Mouse (Mus musculus): Measurements from ENCODE around the gene Ugt1a1. TPM values are rescaled to one million over a fixed set of nuclear protein-coding genes. Genes with fewer than 3 reads are reported as not detected.
"Not testable (repeated sequence)": the region's sequence is repeated elsewhere in the genome, so short reads cannot be mapped to it uniquely, and the experiment has no call there.

Gene Ugt1a1
- polyA plus RNA-seq, 1 experiment from 2014 or later = not detected

- no peak overlapping the region for H3K27ac ChIP-seq (ENCODE audit: low read length)
- H3K4me2 ChIP-seq (ENCODE audit: low read length) = no peak overlapping the region
- H3K27me3 ChIP-seq (replicated peaks; ENCODE audit: control insufficient read depth, insufficient read depth, low read length) = no peaks in the 10 kb centered on the region
- H3K4me1 ChIP-seq (replicated peaks; ENCODE audit: control insufficient read depth, insufficient read depth, low read length) = no peaks in the 10 kb centered on the region
- ATAC-seq = no peak
- H3K4me3 ChIP-seq (replicated peaks; ENCODE audit: low read length) = no peak overlapping the region
- no peaks in the 10 kb centered on the region for H3K36me3 ChIP-seq (ENCODE audit: control insufficient read depth, insufficient read depth)
- no peak overlapping the region for H3K9ac ChIP-seq (replicated peaks; ENCODE audit: low read depth, low read length)
- peaks cover 57% of the 10 kb centered on the region for H3K9me3 ChIP-seq (ENCODE audit: control insufficient read depth, low read length)
- WGBS = 54% methylated on average over 2 of the region's 2 CpGs
These were observed 4.8 kb downstream of the Ugt1a1 start for GRCm38 (mm10) chr1:88216551-88216950.

DNA sequence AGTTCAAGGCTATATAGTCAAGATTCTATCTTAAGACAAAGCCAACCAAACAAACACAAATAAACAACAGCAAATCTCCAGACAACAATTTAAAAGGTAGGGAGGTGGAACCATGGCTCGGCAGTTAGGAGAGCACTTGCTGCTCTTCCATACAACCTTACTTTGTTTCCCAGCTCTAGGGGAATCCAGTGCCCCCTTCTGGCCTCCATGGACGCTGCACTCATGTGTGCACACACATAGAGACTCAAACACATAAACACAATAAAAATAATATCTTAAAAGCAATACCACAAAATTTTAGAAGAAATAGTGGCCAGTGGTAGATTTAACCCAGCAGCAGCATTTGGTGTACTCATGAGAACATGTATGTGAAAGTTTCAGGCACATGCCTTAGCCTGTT, 5.4 kb downstream of the Ugt1a1 start:
- Histone ChIP-seq H3K36me3 (ENCODE audit: control insufficient read depth, insufficient read depth) (no peaks in the 10 kb centered on the region), H3K27me3 (replicated peaks; ENCODE audit: control insufficient read depth, insufficient read depth, low read length) (no peaks in the 10 kb centered on the region), H3K9ac (replicated peaks; ENCODE audit: low read depth, low read length) (no peak overlapping the region), H3K27ac (ENCODE audit: low read length) (no peak overlapping the region), H3K4me2 (ENCODE audit: low read length) (no peak overlapping the region), H3K4me1 (replicated peaks; ENCODE audit: control insufficient read depth, insufficient read depth, low read length) (no peaks in the 10 kb centered on the region), H3K4me3 (replicated peaks; ENCODE audit: low read length) (no peak overlapping the region), H3K9me3 (ENCODE audit: control insufficient read depth, low read length) (peaks cover 53% of the 10 kb centered on the region)
- 67% methylated on average over 2 of the region's 2 CpGs for WGBS
- ATAC-seq = no peak

DNA sequence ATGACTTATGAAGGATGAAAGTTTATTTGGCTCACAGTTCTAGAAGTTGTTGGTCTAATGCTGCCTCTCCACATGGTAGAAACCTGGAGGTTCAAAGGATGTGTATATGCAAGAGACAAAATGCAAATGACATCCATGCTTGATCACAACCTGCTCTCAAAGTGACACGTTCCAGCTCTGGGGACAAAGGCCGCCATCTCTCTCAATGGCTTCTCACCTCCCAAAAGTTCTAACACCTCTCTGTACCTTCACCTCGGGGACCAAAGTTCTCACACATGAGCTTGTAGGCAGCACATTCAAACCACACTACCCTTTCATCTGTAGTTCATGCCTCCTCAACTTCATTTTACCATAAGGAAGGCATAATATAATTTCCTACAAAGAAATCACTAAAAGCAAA, 5.8 kb downstream of the Ugt1a1 start:
- Histone ChIP-seq H3K36me3 (ENCODE audit: control insufficient read depth, insufficient read depth) (no peaks in the 10 kb centered on the region), H3K4me3 (replicated peaks; ENCODE audit: low read length) (no peak overlapping the region), H3K27me3 (replicated peaks; ENCODE audit: control insufficient read depth, insufficient read depth, low read length) (no peaks in the 10 kb centered on the region), H3K4me1 (replicated peaks; ENCODE audit: control insufficient read depth, insufficient read depth, low read length) (no peaks in the 10 kb centered on the region), H3K9me3 (ENCODE audit: control insufficient read depth, low read length) (peaks cover 50% of the 10 kb centered on the region), H3K4me2 (ENCODE audit: low read length) (no peak overlapping the region), H3K27ac (ENCODE audit: low read length) (no peak overlapping the region), H3K9ac (replicated peaks; ENCODE audit: low read depth, low read length) (no peak overlapping the region)
- ATAC-seq = no peak
- 39% methylated on average over 3 of the region's 3 CpGs for WGBS

DNA sequence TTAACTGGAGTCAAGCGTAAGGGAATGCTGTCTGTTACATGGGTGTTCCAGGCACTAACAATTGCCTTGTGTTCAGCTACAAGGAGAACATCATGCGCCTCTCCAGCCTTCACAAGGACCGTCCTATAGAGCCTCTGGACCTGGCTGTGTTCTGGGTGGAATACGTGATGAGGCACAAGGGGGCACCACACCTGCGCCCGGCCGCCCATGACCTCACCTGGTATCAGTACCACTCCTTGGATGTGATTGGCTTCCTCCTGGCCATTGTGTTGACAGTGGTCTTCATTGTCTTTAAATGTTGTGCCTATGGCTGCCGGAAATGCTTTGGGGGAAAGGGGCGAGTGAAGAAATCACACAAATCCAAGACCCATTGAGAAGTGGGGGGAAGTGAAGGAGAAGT, 6.3 kb downstream of the Ugt1a1 start:
- no peak overlapping the region for H3K4me2 ChIP-seq (ENCODE audit: low read length)
- H3K27ac ChIP-seq (ENCODE audit: low read length) = no peak overlapping the region
- H3K9ac ChIP-seq (replicated peaks; ENCODE audit: low read depth, low read length) = no peak overlapping the region
- H3K36me3 ChIP-seq (ENCODE audit: control insufficient read depth, insufficient read depth) = no peaks in the 10 kb centered on the region
- H3K4me3 ChIP-seq (replicated peaks; ENCODE audit: low read length) = no peak overlapping the region
- peaks cover 45% of the 10 kb centered on the region for H3K9me3 ChIP-seq (ENCODE audit: control insufficient read depth, low read length)
- 75% methylated on average over 9 of the region's 9 CpGs for WGBS
- no peak for ATAC-seq
- no peaks in the 10 kb centered on the region for H3K27me3 ChIP-seq (replicated peaks; ENCODE audit: control insufficient read depth, insufficient read depth, low read length)
- no peaks in the 10 kb centered on the region for H3K4me1 ChIP-seq (replicated peaks; ENCODE audit: control insufficient read depth, insufficient read depth, low read length)

DNA sequence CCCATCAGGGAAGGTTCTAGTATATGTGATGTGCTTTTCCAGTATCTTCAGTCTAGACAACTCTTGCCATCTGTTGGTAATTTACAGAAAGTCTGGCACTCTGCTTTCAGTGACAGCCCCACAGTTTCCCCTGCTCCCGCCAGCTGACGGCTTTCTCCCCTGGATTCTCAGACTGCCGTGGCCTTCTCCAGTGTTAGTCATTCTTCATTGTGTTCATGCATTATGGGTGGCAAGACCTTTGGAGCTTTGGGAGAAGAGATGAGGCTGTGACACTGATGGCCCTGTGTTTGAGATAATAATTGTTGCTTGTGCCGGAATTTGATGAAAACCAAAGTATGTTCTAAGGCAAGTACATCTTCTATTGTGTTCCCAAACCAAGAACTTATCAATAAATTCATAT, 6.8 kb downstream of the Ugt1a1 start:
- H3K4me3 ChIP-seq (replicated peaks; ENCODE audit: low read length) = no peak overlapping the region
- H3K4me1 ChIP-seq (replicated peaks; ENCODE audit: control insufficient read depth, insufficient read depth, low read length) = no peaks in the 10 kb centered on the region
- no peak for ATAC-seq
- no peaks in the 10 kb centered on the region for H3K27me3 ChIP-seq (replicated peaks; ENCODE audit: control insufficient read depth, insufficient read depth, low read length)
- no peak overlapping the region for H3K27ac ChIP-seq (ENCODE audit: low read length)
- H3K9me3 ChIP-seq (ENCODE audit: control insufficient read depth, low read length) = peaks cover 40% of the 10 kb centered on the region
- WGBS = 50% methylated on average over 4 of the region's 4 CpGs
- no peak overlapping the region for H3K9ac ChIP-seq (replicated peaks; ENCODE audit: low read depth, low read length)
- no peak overlapping the region for H3K4me2 ChIP-seq (ENCODE audit: low read length)
- no peaks in the 10 kb centered on the region for H3K36me3 ChIP-seq (ENCODE audit: control insufficient read depth, insufficient read depth)

DNA sequence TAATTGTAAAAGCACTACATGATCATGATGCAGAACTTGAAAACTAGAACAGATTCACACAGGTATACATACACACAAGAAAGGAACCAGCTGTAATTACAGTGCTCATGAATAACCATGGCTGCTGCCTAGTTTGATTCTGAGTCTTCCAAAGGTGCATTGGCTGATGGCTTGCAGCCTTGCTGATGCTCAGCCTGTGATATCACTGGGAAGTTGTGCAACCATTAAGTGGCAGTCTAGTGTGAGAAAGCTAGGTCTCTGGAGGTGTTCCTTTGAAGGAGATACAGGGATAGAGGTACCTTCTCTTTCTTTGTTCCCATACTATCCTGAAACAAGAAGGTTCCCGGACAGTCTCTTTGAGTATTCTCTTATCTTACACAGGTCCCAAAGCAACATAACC, 7.3 kb downstream of the Ugt1a1 start:
- Histone ChIP-seq H3K4me1 (replicated peaks; ENCODE audit: control insufficient read depth, insufficient read depth, low read length) (no peaks in the 10 kb centered on the region), H3K27me3 (replicated peaks; ENCODE audit: control insufficient read depth, insufficient read depth, low read length) (no peaks in the 10 kb centered on the region), H3K36me3 (ENCODE audit: control insufficient read depth, insufficient read depth) (no peaks in the 10 kb centered on the region), H3K27ac (ENCODE audit: low read length) (no peak overlapping the region), H3K9ac (replicated peaks; ENCODE audit: low read depth, low read length) (no peak overlapping the region), H3K4me2 (ENCODE audit: low read length) (no peak overlapping the region), H3K4me3 (replicated peaks; ENCODE audit: low read length) (no peak overlapping the region), H3K9me3 (ENCODE audit: control insufficient read depth, low read length) (peaks cover 35% of the 10 kb centered on the region)
- 22% methylated on average over 1 of the region's 1 CpGs for WGBS
- no peak for ATAC-seq

DNA sequence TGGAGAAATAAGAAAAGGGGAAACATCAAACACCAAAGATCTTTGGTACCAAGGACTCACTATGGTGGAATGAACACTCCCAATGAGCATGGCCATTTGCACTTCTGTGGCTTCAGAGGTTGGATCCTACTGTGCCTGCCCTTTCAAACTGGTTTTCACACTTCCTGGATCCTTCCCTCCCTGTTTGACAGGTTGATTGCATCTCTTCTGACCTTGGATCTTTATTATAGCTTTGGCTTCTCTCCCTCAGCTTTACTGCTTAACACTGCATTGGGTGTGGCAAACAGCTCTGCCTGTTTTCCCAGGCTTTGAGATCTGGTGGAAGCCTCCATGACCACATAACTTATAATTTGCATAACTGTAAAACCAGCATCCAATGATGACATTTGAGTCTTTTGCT, 8.6 kb downstream of the Ugt1a1 start:
- H3K27ac ChIP-seq (ENCODE audit: low read length) = no peak overlapping the region
- no peak overlapping the region for H3K4me3 ChIP-seq (replicated peaks; ENCODE audit: low read length)
- peaks cover 26% of the 10 kb centered on the region for H3K9me3 ChIP-seq (ENCODE audit: control insufficient read depth, low read length)
- no peak overlapping the region for H3K9ac ChIP-seq (replicated peaks; ENCODE audit: low read depth, low read length)
- no peak for ATAC-seq
- no peaks in the 10 kb centered on the region for H3K36me3 ChIP-seq (ENCODE audit: control insufficient read depth, insufficient read depth)
- H3K27me3 ChIP-seq (replicated peaks; ENCODE audit: control insufficient read depth, insufficient read depth, low read length) = no peaks in the 10 kb centered on the region
- H3K4me1 ChIP-seq (replicated peaks; ENCODE audit: control insufficient read depth, insufficient read depth, low read length) = no peaks in the 10 kb centered on the region
- no peak overlapping the region for H3K4me2 ChIP-seq (ENCODE audit: low read length)

DNA sequence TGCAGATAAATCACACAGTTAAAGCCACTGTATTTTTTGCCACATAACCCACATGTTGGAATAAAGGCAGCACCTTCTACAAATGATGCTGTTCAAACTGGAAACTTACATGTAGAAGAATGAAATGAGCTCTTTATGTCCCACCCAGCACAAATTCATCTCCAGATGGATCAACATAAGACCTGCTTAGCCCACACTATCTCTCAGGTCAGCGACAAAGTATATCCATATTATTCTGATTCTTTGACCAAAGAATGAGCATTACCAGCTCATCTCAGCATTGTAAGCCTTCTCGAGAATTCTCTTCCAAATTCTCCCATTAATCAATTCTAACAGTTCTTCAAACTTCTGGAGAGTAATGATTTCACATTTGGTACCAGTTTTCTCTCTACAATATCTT, 10.5 kb downstream of the Ugt1a1 start:
- H3K27ac ChIP-seq (ENCODE audit: low read length) = no peak overlapping the region
- no peak for ATAC-seq
- H3K27me3 ChIP-seq (replicated peaks; ENCODE audit: control insufficient read depth, insufficient read depth, low read length) = no peaks in the 10 kb centered on the region
- no peaks in the 10 kb centered on the region for H3K36me3 ChIP-seq (ENCODE audit: control insufficient read depth, insufficient read depth)
- H3K4me1 ChIP-seq (replicated peaks; ENCODE audit: control insufficient read depth, insufficient read depth, low read length) = no peaks in the 10 kb centered on the region
- no peak overlapping the region for H3K9ac ChIP-seq (replicated peaks; ENCODE audit: low read depth, low read length)
- peaks cover 28% of the 10 kb centered on the region for H3K9me3 ChIP-seq (ENCODE audit: control insufficient read depth, low read length)
- no peak overlapping the region for H3K4me3 ChIP-seq (replicated peaks; ENCODE audit: low read length)
- 46% methylated on average over 2 of the region's 2 CpGs for WGBS
- no peak overlapping the region for H3K4me2 ChIP-seq (ENCODE audit: low read length)

GRCm38 (mm10) chr1:88223011-88223515, 11.3 kb downstream of the Ugt1a1 start:
- not testable (repeated sequence) for H3K27me3 ChIP-seq (replicated peaks; ENCODE audit: control insufficient read depth, insufficient read depth, low read length); H3K4me1 ChIP-seq (replicated peaks; ENCODE audit: control insufficient read depth, insufficient read depth, low read length); ATAC-seq; H3K4me3 ChIP-seq (replicated peaks; ENCODE audit: low read length); H3K36me3 ChIP-seq (ENCODE audit: control insufficient read depth, insufficient read depth); H3K4me2 ChIP-seq (ENCODE audit: low read length); H3K27ac ChIP-seq (ENCODE audit: low read length); H3K9ac ChIP-seq (replicated peaks; ENCODE audit: low read depth, low read length)
- peaks cover 31% of the 10 kb centered on the region for H3K9me3 ChIP-seq (ENCODE audit: control insufficient read depth, low read length)

DNA sequence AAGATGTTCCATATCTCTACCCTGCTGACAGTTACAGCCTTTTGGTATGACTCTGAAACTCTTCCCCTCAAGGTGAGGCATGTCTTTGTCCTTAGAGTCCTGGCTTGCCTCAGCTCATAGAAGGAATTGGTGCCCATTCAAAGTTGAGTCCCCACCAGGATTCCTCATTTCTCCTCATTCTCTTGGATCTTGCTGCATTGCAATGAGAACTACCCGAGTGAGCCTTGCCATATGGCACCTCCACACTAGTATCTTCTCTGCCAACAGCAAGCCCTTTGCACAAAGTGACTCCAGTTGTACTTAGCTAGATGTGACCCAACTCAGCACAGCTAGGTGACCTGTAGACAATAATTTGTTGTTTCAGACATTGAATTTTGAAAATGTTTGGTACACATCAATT, 11.8 kb downstream of the Ugt1a1 start:
- Histone ChIP-seq H3K4me3 (replicated peaks; ENCODE audit: low read length) (no peak overlapping the region), H3K36me3 (ENCODE audit: control insufficient read depth, insufficient read depth) (no peaks in the 10 kb centered on the region), H3K9ac (replicated peaks; ENCODE audit: low read depth, low read length) (no peak overlapping the region), H3K27ac (ENCODE audit: low read length) (no peak overlapping the region), H3K9me3 (ENCODE audit: control insufficient read depth, low read length) (peaks cover 35% of the 10 kb centered on the region), H3K4me2 (ENCODE audit: low read length) (no peak overlapping the region), H3K27me3 (replicated peaks; ENCODE audit: control insufficient read depth, insufficient read depth, low read length) (no peaks in the 10 kb centered on the region), H3K4me1 (replicated peaks; ENCODE audit: control insufficient read depth, insufficient read depth, low read length) (no peaks in the 10 kb centered on the region)
- 48% methylated on average over 1 of the region's 1 CpGs for WGBS
- ATAC-seq = no peak
